Mouse (Mus musculus): ENCODE data around the gene 9930111J21Rik1. TPM values are rescaled to one million over a fixed set of nuclear protein-coding genes. Genes with fewer than 3 reads are reported as not detected.
"Not testable (repeated sequence)": the region's sequence is repeated elsewhere in the genome, so short reads cannot be mapped to it uniquely, and the experiment has no call there.

Gene 9930111J21Rik1
- total RNA-seq, 1 experiment from 2014 or later: 94.0 TPM

- ATAC-seq (ENCODE audit: extremely low read depth, insufficient number of reproducible peaks, low FRiP score, poor library complexity, severe bottlenecking): not testable (repeated sequence)
Measured at GRCm38 (mm10) chr11:48926437-48926836, 52.8 kb downstream of the 9930111J21Rik1 start.

GRCm38 (mm10) chr11:48923818-48924217 is 55.4 kb downstream of the 9930111J21Rik1 start:
- peak; percentile 55 for ATAC-seq (ENCODE audit: extremely low read depth, insufficient number of reproducible peaks, low FRiP score, poor library complexity, severe bottlenecking)

GRCm38 (mm10) chr11:48918380-48918779 is 60.8 kb downstream of the 9930111J21Rik1 start:
- ATAC-seq (ENCODE audit: extremely low read depth, insufficient number of reproducible peaks, low FRiP score, poor library complexity, severe bottlenecking): no peak

- peak; percentile 58; the same call in 1 of the 2 replicates for ATAC-seq (ENCODE audit: extremely low read depth, insufficient number of reproducible peaks, low FRiP score, poor library complexity, severe bottlenecking)
Measured at GRCm38 (mm10) chr11:48913611-48914010, 65.6 kb downstream of the 9930111J21Rik1 start.

GRCm38 (mm10) chr11:48908459-48908858 is 70.7 kb downstream of the 9930111J21Rik1 start:
- ATAC-seq (ENCODE audit: extremely low read depth, insufficient number of reproducible peaks, low FRiP score, poor library complexity, severe bottlenecking): no peak

- peak; percentile 17; the same call in 1 of the 2 replicates for ATAC-seq (ENCODE audit: extremely low read depth, insufficient number of reproducible peaks, low FRiP score, poor library complexity, severe bottlenecking)
Measured at GRCm38 (mm10) chr11:48902021-48902420, 77.2 kb downstream of the 9930111J21Rik1 start, which contains the start of gene Gm5431. Gm5431 (minus strand) TSS chr11:48902214.

- ATAC-seq (ENCODE audit: extremely low read depth, insufficient number of reproducible peaks, low FRiP score, poor library complexity, severe bottlenecking): peak; percentile 43
Measured at GRCm38 (mm10) chr11:48901567-48901930, 77.6 kb downstream of the 9930111J21Rik1 start.

GRCm38 (mm10) chr11:48900654-48901566 is 78.3 kb downstream of the 9930111J21Rik1 start:
- peak; percentile 87 for ATAC-seq (ENCODE audit: extremely low read depth, insufficient number of reproducible peaks, low FRiP score, poor library complexity, severe bottlenecking)

GRCm38 (mm10) chr11:48898812-48899431 is 80.3 kb downstream of the 9930111J21Rik1 start:
- no peak for ATAC-seq (ENCODE audit: extremely low read depth, insufficient number of reproducible peaks, low FRiP score, poor library complexity, severe bottlenecking)

Other genes starting within 250 kb of the 9930111J21Rik1 start
- 756 and 779 TPM in 2 replicates for gene Rack1, start 179.1 kb downstream of the 9930111J21Rik1 start, total RNA-seq (2017)
- 90.7 and 108 TPM in 2 replicates for gene Trim41, start 162.0 kb downstream of the 9930111J21Rik1 start, total RNA-seq (2017)
- 167 and 205 TPM in 2 replicates for gene Trim7, start 153.3 kb downstream of the 9930111J21Rik1 start, total RNA-seq (2017)
- 4.2 and 8.0 TPM in 2 replicates for gene Gm12184, start 152.7 kb downstream of the 9930111J21Rik1 start, total RNA-seq (2017)
- gene Irgm1, start 107.7 kb downstream of the 9930111J21Rik1 start, total RNA-seq (2017): 78.9 and 82.9 TPM in 2 replicates
- 3.7 and 4.3 TPM in 2 replicates for gene Gm5431, start 77.2 kb downstream of the 9930111J21Rik1 start, total RNA-seq (2017)
- gene Psme2b, start 33.2 kb downstream of the 9930111J21Rik1 start, total RNA-seq (2017): 80.9 and 92.3 TPM in 2 replicates
- gene Olfr56, start 509 bp downstream of the 9930111J21Rik1 start, total RNA-seq (2017): 0.74 and 0.81 TPM in 2 replicates
- gene Gm12185, start 12.8 kb upstream of the 9930111J21Rik1 start, total RNA-seq (2017): 1.5 and 2.3 TPM in 2 replicates
- gene Tgtp1, start 14.8 kb upstream of the 9930111J21Rik1 start, total RNA-seq (2017): 8.7 and 11.8 TPM in 2 replicates
- 335 and 370 TPM in 2 replicates for gene 9930111J21Rik2, start 71.8 kb upstream of the 9930111J21Rik1 start, total RNA-seq (2017)
- 76.6 and 92.3 TPM in 2 replicates for gene Tgtp2, start 84.8 kb upstream of the 9930111J21Rik1 start, total RNA-seq (2017)
- 36.2 and 38.1 TPM in 2 replicates for gene Ifi47, start 97.2 kb upstream of the 9930111J21Rik1 start, total RNA-seq (2017)
- gene Olfr1396, start 135.5 kb upstream of the 9930111J21Rik1 start, total RNA-seq (2017): not detected in 2 replicates
- not detected in 2 replicates for gene Olfr1395, start 162.9 kb upstream of the 9930111J21Rik1 start, total RNA-seq (2017)
- not detected in 2 replicates for gene Olfr1394, start 175.0 kb upstream of the 9930111J21Rik1 start, total RNA-seq (2017)
- 0.12 and 0.37 TPM in 2 replicates for gene Btnl9, start 207.8 kb upstream of the 9930111J21Rik1 start, total RNA-seq (2017)
- 91.8 and 106 TPM in 2 replicates for gene Zfp62, start 223.9 kb upstream of the 9930111J21Rik1 start, total RNA-seq (2017)